Mouse (Mus musculus) embryonic fibroblast, embryonic 13.5 days (primary cell): ENCODE measurements around the gene Lat2.

Source experiments
- CTCF ChIP-seq: IDR thresholded peaks from 2 replicates; pipeline ENCODE4 v1.5.1; 2011; ENCODE audit warnings: mild to moderate bottlenecking, control low read depth, low read length, moderate library complexity, borderline replicate concordance; ENCODE audit not compliant: insufficient read depth
- POLR2A ChIP-seq: IDR thresholded peaks from 2 replicates; pipeline ENCODE4 v1.6.1; 2011; ENCODE audit warnings: low read depth, mild to moderate bottlenecking, control low read depth, low read length, moderate library complexity

- TF ChIP-seq CTCF = no peak
- no peak for TF ChIP-seq POLR2A
Measured at GRCm38 (mm10) chr5:134589900-134590299, 24.9 kb downstream of the Lat2 start.
